Mouse (Mus musculus) left cerebral cortex, adult 8-10 months (tissue): ENCODE results near the gene AI661453. TPM values are rescaled to one million over a fixed set of nuclear protein-coding genes. Genes with fewer than 3 reads are reported as not detected.

ENCODE experiments used
- DNase-seq, 2 experiments: peaks; one replicate each; pipeline ENCODE4 v3.0.0; 2022; ENCODE audit warnings: low spot score in 2 of 2
- total RNA-seq, 4 experiments: library from RNA; stranded (reverse); gene quantifications; 2 replicates each; pipeline ENCODE4 v1.2.4; 2022

Gene AI661453
- total RNA-seq, 4 experiments from 2014 or later = 0.35 to 1.4 (median 0.64) TPM

DNA sequence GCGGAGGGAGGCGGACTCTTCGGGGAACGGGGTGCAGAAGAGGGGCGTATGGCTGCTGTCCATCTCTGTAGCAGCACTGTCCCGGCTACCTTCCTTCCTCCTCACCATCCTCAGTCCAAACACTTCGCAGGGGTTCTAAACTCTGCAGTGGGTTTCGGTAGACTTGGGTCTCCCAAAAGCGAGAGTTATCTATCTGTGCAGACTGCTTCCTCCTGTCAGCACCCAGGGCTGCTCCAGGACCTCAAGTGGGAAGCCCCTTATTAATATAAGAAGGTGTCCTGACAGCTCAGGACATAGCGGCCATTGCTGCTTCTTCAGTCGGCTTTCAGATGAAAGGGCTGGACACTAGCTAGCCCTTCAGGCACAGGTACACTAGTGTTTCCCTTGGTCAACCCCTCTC is 28.6 kb downstream of the AI661453 start:
- DNase-seq = no peak

DNA sequence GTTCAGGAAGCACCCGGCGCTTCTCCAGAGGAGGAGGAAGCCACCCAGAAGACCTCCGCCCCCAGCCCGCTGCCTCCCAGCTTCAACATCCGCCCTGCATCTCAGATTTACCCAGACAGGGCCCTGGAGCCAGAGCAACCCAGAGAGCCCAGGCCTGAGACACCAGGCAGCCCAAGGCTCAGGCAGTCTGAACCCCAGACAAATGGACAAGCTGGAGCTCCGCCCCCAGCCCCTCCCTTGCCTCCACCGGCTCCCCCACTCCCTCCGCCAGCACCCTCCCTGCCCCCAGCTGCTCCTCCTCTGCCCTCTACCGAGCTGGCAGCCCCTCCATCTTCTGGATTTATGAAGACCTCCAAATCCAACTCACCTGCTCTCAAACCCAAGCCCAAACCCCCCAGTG is 29.9 kb downstream of the AI661453 start:
- DNase-seq = no peak

GRCm38 (mm10) chr17:47467659-47468058 is 31.2 kb downstream of the AI661453 start:
- DNase-seq = no peak

GRCm38 (mm10) chr17:47468063-47468462 is 31.6 kb downstream of the AI661453 start:
- DNase-seq = no peak

GRCm38 (mm10) chr17:47468466-47468865 is 32.1 kb downstream of the AI661453 start:
- no peak for DNase-seq

DNA sequence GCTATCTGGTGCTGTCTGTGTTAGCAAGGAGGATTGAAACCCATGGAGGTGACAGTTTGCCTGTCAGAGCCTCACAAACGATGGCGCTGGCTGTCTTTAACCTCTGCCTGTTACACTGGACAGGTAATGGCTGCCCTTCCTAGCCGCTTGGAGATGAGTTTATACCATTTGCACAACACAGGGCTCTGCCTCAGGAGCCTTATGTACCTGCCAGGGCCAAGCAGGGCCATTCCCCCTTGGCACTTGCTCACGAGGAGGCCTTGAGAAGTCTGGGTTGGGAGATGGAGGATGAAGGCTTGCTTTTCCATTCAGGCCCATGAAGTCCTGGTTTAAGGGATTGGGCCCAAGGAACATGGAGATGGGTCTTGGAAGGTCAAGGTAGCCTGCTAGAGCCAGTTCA is 33.2 kb downstream of the AI661453 start:
- no peak for DNase-seq

DNA sequence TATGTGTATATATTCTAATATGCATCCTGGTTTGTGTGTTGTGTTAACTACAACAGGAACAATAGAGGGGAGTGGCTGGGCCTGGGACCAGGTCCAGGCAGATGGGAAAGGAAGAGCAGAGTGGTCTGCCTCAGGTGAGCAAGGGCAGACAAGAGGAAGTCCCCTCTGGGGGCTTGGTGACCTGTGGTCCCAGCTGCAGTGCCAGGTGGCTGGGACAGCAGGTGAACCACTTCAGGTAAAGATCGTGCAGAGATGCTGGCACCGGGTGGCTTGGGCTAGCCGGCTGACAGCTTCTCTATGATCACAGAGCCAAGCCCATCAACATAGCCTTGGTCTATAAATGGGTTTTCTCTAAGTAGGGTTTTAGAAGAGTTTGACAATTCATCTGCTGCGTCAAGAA is 33.7 kb downstream of the AI661453 start:
- DNase-seq = no peak

DNA sequence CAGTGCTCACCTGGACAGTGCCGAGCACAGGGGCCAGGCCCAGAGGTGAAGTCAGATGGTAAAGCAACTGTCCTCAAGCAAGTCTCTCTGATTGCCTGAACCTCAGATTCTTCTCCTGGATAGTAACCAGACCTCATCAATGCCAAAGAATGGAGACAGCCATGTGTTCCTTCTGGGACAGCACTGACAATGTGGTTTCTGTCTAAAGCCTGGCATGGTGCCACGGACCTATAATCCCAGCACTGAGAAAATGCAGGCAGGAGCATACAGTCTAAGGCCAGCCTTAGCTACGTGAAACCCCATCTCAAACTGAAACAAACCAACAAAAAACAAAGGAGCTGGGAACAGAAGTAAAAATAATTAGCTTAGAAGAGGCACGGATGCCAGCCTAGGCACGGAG is 34.3 kb downstream of the AI661453 start:
- DNase-seq = no peak

DNA sequence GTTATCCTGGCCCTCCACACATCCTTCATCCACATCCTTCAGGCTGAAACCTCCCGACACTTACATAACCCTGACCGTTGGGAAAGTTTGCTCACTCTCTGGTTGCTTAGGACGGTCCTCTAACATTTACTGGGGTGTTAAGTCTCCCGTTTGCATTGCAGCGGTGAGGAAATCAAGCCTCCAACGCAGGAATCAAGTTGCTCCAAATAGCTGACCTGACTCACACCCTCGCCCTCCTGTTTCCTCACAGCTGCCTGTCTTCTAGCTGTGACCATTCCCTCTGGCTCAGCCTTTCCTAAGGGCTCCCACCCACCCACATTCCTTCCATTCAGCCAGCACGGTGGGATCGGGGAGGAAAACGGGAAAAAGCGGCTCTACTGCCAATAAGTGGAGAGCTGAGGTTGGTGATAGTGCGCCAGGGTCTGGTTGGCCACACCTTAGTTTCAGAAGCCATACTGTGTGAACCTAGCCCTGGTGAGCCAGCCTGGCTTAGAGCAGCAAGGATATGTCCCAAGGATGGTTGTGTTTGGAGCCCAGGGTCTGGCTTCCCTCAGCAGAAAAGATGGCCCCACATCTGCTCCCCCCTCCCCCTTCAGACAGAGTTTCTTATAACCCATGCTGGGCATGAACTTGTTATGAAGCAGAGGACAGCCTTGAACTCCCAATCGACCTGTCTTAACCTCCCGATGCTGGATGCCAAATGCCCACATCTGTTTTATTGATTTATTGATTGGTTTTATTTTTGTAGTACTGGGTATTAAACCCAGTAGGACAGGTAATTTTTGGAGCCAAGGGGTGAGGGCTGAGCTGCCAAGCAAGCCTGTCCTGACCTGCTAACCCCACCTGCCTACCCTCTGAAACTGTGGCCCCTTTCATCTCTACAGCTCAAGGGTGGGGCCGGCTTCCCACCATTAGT is 36.3 kb downstream of the AI661453 start:
- DNase-seq = no peak

GRCm38 (mm10) chr17:47473434-47473974 is 37.1 kb downstream of the AI661453 start:
- no peak for DNase-seq

GRCm38 (mm10) chr17:47474250-47474649 is 37.8 kb downstream of the AI661453 start:
- DNase-seq = no peak

DNA sequence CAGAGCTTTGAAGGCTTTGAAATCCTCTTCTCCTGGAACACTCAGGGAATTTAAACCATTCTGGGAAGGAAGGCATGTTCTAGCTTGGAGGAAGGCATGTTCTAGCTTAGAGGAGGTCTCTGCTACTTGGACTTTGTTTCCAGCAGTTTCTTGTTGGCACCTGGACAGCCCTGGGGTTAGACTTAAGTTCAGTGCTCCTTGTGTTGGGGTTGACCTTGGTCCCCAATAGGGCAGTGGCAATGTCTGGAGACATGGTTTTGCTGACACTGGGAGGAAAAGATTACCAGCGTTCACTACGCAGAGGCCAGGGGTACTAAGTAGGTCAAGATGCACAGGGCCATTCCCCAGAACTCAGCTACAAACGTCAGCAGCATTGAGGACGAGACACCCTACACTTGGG is 38.8 kb downstream of the AI661453 start:
- DNase-seq = no peak

GRCm38 (mm10) chr17:47475714-47476113 is 39.3 kb downstream of the AI661453 start:
- DNase-seq = no peak

GRCm38 (mm10) chr17:47479887-47480286 is 43.5 kb downstream of the AI661453 start:
- DNase-seq = no peak

GRCm38 (mm10) chr17:47482401-47482800 is 46.0 kb downstream of the AI661453 start:
- no peak for DNase-seq

DNA sequence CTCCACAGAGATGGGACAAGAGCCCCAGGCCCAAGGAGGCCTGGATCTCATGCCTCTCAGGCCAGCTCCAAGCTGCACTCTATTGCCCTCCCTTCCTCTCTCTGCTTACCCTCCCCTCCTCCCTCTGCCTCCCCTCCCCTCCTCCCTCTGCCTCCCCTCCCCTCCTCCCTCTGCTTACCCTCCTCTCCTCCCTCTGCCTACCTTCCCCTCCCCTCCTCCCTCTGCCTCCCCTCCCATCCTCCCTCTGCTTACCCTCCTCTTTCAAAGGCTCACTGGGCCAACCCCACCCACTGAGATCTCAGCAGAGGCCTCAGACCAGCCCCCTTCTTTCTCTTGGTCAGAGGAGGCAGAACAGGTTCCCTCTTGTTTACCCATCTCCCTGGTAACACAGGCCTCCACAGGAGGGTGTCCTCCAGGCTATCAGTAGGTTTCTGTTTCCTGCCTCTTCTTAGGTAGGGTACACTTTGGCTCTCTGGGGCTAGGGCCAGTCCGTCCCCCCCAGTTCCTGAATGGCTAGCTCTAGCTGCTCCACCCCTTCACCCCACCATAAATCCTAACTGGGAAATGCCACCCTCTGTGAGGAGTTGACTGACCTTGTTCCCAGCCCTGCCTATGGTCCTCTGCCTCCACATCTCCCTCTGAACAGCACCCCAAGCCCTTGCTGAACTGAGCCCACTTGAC is 48.0 kb downstream of the AI661453 start:
- DNase-seq = no peak

GRCm38 (mm10) chr17:47484993-47485392 is 48.6 kb downstream of the AI661453 start:
- DNase-seq = no peak

DNA sequence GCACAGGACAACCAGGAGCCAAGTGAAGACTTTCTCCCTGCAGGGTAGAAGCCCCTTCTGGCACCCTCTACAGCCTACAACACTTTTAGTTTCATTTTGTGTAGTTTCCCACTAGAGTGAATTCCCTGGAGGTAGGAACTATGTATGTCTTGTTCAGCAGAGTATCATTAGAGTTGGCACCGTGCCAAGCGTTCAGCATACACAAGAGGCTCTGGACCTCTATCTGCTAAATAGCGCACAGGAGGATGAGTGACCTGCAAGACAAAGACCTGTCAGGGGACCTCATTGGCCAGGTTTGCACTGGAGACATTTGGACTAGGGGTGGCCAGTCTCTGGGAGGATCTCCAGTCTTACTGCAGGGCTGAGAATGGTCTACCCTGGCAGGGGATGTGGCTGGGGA is 49.4 kb downstream of the AI661453 start:
- no peak for DNase-seq

DNA sequence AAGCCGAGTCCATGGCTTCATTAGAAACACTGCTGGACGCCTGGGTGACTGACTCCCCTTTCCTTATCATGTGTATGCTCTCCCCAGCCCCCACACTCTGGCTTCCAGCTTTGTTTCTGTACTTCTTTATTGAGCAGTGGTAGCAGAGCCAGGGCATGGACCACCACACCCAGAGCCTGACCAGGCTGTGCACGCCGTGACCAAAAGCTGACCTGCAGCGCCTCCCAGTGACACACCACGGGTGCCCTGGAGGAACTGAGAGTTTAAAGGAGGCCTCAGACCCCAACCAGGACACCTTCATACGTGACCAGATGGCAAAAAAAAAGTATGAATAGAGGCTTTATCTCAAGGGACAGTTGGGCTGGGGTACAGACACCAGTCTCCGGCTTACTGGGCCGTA is 54.4 kb downstream of the AI661453 start:
- no peak for DNase-seq

DNA sequence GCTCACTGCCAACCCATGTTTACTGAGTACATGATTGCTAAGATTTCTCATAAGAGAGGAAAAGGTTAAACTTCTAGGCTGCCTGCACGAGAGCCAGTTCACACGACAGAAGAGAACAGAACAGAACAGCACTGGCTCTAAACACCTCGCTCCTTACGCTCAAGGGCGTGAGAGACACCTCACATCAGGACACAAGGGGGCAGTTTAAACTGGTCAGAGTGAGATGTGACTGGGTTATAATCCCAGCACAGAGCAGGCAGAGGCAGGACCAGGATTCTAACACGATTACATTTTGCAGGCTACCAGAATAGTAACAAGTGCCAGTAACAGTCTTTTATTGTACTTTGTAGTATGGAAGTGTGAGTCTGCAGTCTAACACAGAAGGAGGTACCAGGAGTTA is 56.3 kb downstream of the AI661453 start:
- no peak for DNase-seq

DNA sequence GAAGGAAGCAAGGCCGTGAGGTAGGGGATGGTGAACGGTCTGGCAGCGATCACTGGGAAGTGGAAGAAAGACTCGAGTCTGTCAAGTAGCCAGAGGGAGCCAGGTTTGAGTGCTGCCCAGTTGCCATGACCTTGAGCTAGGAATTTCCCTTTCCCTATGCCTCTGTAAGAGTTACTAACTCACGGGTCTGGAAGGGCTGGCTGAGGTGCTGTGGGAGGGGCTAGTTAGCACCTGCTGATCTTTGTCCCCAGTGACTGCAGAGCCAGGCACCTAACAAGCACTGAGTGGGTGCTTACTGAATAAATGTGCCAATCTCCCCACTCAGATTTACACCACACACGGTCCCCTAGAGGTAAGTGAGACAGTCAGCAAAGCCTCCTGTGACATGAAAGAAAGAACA is 57.2 kb downstream of the AI661453 start:
- no peak for DNase-seq

GRCm38 (mm10) chr17:47494132-47494531 is 57.7 kb downstream of the AI661453 start:
- DNase-seq = no peak
